Mouse (Mus musculus) megakaryocyte progenitor cell, adult 5-6 weeks (primary cell): Measurements from ENCODE around the gene Lypla2. TPM values are rescaled to one million over a fixed set of nuclear protein-coding genes. Genes with fewer than 3 reads are reported as not detected.

Source experiments
- ATAC-seq: replicated peaks from 2 replicates; pipeline ENCODE4 v1.8.0; 2016; ENCODE audit warnings: mild to moderate bottlenecking, moderate TSS enrichment, inconsistent platforms; ENCODE audit not compliant: poor library complexity
- total RNA-seq, 2 experiments: library from RNA; stranded (forward) in 1 of 2; stranded (reverse) in 1 of 2; fragments of 157-497, 149-512 nt in 1 of 2; fragments of 200-1000 nt in 1 of 2; gene quantifications; 2 replicates each; pipeline versions ENCODE4 v1.2.3 to v1.2.4; 2015 to 2017

Gene Lypla2
- total RNA-seq, 2 experiments from 2014 or later: 21.9 to 37.2 TPM

DNA sequence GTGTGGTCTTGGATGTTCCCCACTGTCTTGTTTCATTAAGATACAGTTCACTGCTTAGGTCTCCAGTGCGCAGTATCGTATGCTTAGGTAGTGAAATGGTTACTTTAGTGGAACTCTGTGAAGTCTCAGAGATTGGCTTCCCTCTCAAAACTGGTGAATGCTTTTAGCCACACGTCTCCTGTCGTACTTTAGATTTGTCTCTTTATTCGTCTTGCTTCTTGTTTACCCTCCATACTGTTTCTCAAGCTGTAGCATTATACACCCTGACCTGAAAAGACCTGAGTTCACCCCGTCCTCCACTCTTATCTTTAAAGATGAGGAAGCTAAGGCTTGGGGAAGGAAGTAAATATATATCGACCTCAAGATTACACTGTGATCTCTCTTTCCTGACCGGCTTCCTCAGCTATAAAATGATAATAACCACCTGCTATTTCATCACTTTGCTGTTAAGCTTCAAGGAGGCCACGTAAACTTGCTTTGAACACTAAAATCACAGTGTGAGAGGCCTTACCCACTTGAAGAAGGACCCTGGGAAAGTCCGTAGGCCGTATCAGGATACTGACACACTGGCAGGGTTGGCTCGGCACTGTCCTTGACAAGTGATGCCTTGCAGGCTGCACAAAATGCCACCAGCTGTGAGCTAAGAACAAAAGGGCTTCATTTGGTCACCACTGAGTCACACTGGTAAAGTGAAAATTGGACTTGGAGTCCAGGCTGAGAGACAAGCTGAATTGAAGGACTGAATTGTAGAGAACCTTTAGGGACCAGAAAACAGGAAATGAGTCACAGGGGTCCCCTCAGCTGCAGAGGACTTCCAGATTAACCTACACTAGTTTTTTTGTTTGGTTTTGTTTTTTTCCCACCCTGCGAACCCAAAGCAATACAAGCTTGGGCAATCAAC, 735 bp upstream of the Lypla2 start:
- no peak for ATAC-seq

- ATAC-seq: peak; percentile 57
Observed at GRCm38 (mm10) chr4:135971805-135972555, 446 bp downstream of the Lypla2 start.

DNA sequence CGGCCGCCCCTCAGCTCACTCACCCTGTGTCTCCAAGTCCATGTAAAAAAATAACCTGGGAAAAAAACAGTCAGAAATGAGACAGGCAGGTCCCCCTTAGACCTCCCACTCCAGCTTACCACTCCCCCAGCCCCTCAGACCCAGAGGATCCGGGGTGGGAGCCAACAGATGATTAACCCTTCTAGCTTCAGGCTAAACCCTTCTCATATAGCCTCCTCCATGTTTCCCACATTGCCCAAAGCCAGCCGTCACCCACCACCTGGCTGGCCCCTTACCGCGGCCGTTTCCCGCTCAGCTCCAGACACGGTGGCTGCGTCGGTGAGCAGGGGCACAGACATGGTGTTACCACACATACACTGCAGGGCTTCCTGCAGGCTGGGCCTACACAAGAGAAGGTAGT, 1.8 kb downstream of the Lypla2 start:
- ATAC-seq: no peak

GRCm38 (mm10) chr4:135969070-135969750, 3.2 kb downstream of the Lypla2 start:
- ATAC-seq: no peak

- no peak for ATAC-seq
Observed at GRCm38 (mm10) chr4:135968271-135968869, 4.1 kb downstream of the Lypla2 start.

GRCm38 (mm10) chr4:135967086-135967760, 5.2 kb downstream of the Lypla2 start:
- ATAC-seq: no peak

DNA sequence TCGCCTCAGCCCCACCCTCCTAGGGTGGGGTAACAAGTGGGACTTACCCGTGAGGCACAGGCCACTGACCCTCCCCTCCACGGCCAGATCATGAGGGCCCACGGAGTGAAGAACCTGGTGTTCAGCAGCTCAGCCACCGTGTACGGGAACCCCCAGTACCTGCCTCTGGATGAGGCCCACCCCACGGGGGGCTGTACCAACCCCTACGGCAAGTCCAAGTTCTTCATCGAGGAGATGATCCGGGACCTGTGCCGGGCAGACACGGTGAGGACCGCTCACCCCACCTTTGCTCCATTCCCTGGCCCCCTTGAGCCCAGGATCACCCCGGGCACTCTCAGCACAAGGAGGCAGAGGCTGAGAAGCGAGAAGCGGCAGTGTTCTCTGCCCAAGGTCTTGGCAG, 6.1 kb downstream of the Lypla2 start:
- no peak for ATAC-seq

- no peak for ATAC-seq
Observed at GRCm38 (mm10) chr4:135965113-135965512, 7.3 kb downstream of the Lypla2 start.

GRCm38 (mm10) chr4:135964426-135964825, 8.0 kb downstream of the Lypla2 start:
- ATAC-seq: peak; percentile 53

- ATAC-seq: peak; percentile 85
Observed at GRCm38 (mm10) chr4:135963457-135964193, 8.8 kb downstream of the Lypla2 start, which contains the start of gene Gale. TSS of gene Gale (plus strand) at chr4:135963727.

GRCm38 (mm10) chr4:135962946-135963345, 9.5 kb downstream of the Lypla2 start:
- no peak for ATAC-seq

- ATAC-seq: no peak
Observed at GRCm38 (mm10) chr4:135962198-135962597, 10.2 kb downstream of the Lypla2 start.

DNA sequence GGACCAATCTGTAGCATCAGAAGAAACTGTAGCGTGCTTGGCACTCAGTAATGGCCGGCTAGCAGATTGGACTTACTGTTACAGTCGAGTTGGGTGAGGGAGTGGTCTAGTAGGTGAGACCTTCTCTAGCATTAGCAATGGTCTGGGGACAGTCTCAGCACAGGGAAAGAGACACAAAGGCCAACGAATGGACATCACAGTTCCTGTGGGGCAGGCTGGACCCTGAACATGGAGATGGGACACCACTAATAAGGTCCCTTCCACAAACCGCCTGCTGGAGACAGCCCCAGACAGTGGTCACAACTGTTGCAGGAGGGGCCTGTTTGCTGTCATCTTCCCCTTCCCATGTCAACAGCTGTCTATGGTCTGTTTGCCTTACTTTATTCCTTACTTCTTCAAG, 10.7 kb downstream of the Lypla2 start:
- no peak for ATAC-seq

DNA sequence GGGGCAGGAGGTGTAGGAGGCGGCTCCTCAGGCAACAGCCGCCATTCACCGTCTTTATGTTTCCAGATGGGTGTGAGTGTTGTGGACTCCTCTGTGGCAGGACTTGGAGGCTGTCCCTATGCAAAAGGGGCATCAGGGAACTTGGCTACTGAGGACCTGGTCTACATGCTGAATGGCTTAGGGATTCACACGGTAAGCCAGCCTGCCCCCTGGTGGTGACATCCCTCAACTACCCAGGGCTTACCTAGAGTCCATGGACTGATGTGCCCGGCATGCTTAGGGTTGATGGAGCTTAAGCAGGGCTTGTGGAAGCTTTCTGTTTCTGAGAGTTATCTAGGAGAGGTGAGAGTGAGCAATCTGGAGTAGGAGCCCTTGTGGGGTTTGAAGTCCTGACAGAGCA, 11.7 kb downstream of the Lypla2 start:
- ATAC-seq: peak; percentile 59

- no peak for ATAC-seq
Observed at GRCm38 (mm10) chr4:135958354-135958753, 14.1 kb downstream of the Lypla2 start.

DNA sequence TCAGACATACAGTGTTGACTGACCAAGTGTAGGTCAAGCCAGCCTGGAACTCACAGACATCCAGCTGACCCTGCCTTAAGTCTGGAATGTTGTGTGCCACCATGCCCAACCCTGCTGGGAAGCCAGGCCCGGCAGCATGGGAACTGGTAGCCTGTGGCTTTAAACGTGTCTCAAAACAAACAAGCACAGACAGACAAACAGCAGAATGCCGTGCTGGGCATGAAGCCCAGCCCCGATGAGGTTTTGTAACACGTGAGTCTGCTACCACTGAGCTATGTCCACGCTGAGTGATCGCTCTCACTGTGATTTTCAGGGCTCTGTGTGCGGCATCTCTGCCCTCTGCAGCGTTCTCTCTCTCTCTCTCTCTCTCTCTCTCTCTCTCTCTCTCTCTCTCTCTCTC, 16.5 kb downstream of the Lypla2 start:
- ATAC-seq: no peak

GRCm38 (mm10) chr4:135954241-135954640, 18.2 kb downstream of the Lypla2 start:
- peak; percentile 95 for ATAC-seq

GRCm38 (mm10) chr4:135953179-135953578, 19.2 kb downstream of the Lypla2 start:
- no peak for ATAC-seq

DNA sequence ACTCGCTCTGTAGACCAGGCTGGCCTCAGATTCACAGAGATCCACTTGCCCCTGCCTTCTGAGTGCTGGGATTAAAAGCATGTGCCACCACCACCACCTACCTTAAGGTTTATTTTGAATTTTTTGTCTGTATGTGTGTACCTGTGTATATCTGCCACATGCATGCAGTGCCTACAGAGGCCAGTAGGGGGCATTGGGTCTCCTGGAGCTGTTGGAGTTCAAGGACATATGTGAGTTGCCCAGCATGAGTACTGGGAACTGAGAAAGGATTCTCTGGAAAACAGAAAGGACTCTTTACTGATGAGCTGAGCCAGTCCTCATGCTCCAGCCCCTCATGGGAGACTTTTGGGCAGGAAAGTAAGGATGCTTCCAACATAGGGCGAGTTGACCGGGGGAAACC, 20.9 kb downstream of the Lypla2 start:
- no peak for ATAC-seq

- no peak for ATAC-seq
Observed at GRCm38 (mm10) chr4:135950365-135950764, 22.1 kb downstream of the Lypla2 start.
